Mouse (Mus musculus) layer of hippocampus, adult 9-11 months (tissue): ENCODE measurements at regions not wholly inside any gene's neighbourhood (a gene's known extent, or its start where the extent isn't known, plus 50 kb on each side); places are given as distances from the start of the nearest gene placed in this dataset.
"Not testable (repeated sequence)": the region's sequence is repeated elsewhere in the genome, so short reads cannot be mapped to it uniquely, and the experiment has no call there.

ENCODE experiments used
- DNase-seq: peaks from one replicate; pipeline ENCODE4 v3.0.0; 2022

DNA sequence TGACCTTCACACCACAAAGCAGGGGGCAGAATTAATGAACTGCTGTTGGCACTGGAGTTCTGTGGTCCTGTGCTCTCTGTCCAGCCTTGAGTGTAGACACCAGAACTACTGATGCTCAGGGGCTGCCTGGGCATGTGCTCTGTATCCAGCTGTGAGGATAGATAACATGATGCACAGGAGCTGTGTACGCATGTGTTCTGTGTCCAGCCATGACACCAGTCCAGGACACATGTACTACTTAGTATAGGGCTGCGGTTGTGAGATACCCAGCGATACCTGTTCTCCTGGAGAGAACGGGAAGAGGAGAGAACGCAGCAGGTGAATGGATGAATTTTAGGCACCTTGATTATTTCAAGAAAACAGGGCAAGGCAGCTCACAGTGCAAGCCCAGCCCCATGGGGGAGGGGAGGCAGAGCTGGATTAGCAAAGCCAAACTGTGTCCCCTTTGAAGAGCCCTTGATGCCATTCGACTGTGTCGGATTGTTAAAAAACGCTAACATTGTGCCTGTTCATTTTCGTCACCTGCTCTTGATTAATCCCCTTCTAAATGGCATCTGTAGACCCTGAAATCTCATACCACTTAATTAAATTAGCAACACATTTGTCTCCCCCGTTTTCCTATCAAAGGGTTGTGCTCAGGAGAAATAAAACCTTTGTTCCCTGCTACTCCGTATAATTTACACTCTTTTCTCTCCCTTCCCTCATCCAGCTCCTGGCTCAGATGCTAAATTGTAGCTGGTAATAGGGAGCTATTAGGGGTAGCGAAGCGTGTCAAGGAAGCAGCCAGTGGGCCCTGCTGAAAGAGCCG, 218.8 kb upstream of the Irx4 start:
- DNase-seq = no peak

DNA sequence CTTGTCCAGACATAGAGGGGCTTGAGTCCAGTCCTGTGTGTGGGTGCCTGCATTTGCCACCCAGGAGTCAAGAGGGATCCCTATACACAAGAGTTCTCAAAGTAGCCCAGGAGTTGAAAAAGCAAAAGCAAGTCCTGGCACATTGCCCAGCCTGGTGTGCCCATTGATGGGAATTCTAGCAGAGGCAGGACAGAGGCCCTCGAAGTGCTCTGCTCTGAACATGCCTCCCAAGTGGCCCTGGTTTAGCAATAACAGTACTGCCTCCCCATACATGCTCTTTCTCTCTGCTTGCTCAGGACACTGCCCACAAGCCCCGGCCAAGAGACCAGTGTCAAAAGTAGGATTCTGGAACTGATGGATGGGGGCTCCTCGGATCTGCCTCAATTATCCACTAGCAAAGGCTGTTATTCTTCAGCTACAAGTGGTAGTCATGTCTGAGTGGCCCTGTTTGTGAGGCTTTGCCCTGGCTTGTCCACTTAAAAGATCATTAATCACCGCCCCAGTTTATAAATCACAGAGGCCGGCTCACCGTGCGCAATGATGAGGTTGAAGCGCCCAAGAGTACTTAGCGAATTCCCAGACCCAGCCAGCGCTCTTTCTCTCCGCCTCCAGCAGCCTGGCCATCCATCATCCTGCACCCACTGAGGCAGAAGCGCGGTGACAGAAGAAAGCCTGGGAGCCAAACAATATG, 190.3 kb upstream of the Irx4 start:
- no peak for DNase-seq

DNA sequence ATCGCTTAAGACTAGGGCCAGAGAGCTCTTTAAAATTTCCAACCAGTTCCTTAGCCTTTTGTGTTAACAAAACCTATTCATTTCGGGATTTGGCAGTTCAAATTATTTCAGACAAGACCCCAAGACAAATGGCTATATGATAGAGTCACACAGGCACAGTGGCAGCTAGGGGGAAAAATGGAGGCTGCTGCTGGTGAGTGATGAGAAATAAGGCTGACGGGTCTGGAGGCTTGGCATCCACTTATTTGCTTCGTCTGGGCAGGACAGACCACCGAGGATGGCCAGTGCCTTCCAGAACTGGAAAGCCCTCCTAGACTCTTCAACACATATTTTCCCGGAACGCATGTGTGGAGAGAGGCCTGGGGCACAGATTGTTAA, 189.8 kb upstream of the Irx4 start:
- no peak for DNase-seq

DNA sequence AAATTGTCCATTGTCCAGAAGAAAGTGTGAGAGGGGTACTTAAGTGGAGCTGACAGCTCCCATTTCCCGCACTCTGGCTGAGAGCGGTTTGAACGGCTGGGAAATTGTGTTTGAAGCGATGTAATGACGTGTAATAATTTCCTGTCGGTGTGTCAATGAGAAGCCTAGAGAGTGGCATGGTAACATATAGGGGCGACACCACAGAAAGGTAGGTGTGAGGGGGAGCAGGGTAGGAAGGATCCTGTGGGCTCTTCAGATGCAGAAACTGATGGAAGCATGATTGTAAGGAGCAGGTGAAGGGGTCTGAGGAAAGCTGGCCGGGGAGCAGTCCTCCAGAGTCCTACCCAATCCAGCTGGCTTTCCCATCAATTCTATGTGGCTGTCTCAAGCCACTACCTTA, 189.2 kb upstream of the Irx4 start:
- DNase-seq = no peak

DNA sequence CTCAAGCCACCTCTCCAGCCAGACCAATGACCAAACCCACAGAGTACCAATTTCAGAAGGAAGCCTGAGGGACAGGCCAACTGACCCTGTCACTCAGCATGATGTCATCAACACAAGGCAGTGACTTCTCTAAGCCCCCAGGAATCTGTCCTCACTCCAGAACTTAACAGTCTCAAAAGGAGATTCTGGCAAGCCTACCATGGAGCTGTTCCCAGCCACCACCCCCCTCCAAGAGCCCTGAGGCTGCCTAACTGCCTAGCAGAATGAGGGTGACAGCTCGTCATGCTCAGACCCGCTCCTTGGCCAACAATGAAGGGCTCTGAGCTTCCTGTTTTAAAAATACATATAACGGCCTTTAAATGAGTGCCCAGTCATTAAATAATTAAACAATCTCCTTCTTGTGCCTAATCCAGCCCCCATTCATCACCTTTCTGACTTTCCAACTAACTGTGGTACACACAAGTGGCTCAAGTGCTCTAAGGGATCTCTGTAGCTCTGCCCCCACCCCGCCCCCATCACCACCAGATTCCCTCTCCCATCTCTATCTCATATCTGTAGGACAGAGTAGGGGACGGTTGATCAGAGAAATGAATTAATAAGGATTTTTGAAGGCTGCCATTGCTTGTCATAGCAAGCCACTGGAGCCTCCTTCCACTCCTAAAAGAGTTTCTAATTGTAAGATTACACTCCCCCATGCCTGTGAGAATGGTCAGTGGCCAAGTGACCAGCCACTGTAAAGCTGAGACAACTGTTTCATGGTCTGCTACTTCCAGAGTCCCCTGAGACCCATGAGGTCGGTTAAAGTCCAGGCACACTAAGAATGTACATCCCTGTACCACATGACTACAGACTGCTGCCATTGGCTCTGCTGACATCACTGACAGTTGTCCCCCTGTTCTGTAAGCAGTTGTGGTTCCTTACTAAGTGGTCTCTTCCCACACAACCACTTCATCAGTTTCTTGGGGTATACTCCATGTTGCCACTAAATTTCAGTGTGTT, 188.1 kb upstream of the Irx4 start:
- DNase-seq = no peak

DNA sequence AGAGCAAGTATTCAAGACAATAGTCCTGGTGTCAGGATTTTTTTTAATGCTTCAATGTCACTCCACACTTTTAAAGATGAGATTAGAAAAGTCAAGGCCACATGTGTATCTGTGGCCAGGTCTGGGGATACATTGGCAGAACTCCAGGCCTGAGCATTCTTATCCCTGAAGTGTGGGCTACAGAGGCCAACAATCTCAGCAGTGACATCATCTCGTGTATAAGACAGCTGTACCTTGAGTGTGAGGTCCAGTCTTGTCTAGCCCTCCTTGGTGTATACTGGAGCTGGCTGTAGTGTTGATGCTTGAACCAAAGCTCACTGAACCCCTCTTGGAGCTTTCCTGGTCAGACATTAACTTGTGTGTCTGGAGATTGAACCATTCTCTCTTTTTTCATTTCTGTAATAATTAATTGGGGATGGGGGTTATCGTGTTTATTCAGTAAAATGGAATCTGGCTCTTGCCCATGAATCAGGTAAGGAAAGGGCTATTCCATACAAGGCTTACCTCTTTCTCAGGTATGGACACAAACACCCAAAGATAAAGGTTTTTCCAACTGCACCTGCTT, 182.3 kb upstream of the Irx4 start:
- no peak for DNase-seq

DNA sequence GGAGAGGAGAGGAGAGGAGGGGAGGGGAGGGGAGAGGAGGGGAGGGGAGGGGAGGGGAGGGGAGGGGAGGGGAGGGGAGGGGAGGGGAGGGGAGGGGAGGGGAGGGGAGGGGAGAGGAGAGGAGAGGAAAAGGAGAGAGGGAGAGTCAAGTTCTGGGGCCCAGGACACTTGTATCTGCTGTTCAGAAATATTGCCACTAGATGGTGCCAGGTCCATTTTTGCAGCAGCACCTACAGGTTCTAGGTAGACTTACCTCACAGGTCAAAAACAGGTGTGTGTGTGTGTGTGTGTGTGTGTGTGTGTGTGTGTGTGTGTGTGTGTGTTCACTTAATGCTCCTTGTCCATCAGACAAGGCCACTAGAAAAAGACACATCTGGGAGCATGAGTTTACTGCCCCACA, 172.5 kb upstream of the Irx4 start:
- not testable (repeated sequence) for DNase-seq

DNA sequence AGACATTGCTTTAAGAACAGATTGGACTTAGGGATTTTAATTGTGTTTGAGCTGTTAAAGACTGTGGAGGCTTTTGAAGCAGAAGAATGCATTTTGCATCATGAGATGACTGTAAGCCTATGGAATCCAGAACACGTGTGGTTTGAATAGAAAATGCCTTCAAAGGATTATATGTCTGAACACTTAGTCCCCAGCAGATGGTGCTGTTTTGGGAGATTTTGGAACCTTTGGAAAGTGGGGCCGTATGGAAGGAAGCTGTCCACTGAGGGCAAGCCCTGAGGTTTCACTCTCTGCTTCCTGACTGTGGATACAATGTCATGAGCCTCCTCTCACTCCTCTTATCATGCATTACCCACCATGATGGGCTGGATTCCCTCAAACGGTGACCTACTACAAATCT, 168.4 kb upstream of the Irx4 start:
- no peak for DNase-seq

DNA sequence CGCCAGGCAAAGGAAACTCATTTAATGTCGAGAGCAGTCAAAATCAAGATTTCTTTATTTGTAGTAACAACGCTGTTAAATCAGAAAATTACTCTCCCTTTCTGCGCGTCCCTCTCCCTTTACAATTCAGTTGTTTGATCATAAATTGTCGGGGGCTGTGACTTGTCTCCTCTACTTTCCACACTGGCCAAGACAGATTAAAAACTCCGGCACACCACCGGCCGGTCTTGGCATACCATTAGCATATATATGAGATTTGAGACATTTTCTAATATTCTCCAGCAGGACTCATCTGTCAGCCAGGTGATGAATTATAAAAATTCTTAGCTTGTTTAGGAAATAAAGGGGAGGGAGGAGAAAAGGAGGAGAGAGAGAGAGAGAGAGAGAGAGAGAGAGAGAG, 162.8 kb upstream of the Irx4 start:
- no peak for DNase-seq

DNA sequence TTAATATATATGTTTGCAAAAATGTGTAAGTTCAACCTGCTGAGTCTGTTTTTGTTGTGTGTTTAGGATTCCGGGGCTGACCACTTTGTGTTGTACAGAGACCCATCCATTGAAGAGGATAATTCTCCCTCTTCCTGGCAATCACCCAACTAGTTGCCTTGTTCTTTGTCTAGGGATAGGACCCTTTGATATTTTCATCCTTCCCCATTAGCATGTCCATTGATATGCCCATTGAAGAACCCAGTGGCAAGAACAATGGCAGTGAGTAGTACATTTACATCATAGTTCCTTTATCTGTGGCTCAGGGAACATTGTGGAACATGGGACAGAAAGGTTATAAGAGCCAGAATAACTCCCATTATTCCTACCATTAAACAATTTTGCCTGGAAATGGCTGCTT, 160.9 kb upstream of the Irx4 start:
- no peak for DNase-seq

DNA sequence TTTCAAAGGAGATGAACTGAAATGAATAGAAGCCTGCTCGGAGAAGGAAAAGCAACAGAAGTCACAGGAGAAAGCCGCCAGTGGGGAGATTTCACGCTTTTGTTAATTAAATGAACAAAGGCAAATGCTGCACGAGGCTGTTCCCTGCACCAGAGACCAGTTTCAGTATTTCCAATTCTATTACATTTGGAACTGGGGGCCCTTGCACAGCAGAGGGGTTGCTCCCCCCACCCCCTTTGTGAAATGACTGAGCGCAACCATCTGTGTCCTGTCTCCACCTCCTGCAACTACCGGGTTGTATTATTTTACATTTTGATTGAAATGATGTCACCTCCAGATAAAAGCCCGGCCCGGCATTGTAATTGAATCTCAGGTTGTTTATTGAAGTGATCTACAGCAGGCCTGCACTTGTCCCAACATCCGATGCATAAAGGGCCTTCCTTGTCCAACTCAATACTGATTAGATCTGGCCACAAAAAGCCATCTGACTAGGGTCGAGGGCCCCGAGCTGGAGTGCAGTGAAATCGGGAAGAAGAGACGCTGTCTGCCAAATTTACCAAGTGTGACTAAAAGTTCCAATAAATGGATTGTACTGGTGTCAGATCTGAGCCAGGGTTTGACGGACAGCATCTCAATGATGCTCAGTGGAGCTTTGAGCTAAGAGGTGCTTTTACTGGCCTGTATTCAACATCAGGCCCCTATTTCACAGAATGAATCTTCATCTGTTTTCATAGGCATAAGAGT, 152.9 kb upstream of the Irx4 start:
- DNase-seq = no peak

DNA sequence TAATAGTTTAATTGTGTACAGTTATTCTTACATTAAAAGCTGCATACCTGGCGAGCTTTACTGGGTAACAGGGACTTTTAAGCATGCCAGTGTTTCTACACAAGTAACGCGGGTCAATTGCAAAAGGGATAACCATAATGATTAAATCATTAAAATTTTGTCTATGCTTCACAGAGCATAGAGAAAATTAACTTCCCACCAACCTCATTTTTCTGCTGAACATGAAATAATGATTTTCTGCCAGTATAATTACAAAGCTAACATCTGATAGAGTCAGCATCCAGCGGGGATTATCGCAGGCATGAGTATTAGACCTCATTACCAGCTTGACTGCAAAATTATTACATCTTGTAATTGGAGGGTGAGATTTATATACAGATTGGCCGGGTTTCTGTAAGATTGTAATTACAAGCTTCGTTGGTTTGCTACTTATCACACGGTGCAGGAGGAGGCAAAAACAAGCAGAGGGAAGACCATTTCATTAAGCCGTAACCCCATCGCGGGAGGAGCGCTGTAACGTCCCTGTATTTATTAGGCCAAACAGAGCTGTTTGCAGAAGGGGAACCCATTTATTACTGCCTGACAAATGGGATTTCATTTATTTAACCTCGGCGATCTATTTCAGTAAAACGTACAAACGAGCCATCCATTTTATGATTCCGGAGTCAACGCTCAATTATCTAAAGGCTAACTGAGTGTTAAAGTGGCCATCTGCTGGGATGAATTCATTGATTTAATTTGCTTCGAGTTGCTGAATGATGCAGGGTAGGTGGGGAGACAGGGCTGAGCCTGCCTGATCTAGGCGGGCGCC, 143.3 kb upstream of the Irx4 start:
- peak; percentile 27 for DNase-seq

DNA sequence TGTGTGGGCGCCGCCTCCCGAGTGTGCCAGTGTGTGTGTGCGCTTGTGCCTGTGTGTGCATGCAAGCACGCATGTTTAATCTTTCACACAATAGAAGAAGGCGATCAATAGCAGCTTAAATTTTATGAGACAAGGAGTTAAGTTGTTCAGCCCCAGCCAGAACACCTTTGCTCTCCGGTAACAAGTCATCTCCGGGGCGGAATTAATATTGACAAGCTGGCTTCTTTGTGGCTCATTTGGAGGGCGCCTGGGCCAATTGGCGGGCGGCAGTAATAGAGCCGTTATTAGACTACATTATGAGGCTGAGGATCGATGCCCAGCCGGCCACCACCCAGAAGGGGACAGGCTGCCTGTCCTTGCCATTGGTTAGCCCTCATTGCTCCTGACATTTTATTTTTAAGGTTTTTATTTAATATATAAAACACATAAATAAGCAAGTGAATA, 142.6 kb upstream of the Irx4 start:
- no peak for DNase-seq

DNA sequence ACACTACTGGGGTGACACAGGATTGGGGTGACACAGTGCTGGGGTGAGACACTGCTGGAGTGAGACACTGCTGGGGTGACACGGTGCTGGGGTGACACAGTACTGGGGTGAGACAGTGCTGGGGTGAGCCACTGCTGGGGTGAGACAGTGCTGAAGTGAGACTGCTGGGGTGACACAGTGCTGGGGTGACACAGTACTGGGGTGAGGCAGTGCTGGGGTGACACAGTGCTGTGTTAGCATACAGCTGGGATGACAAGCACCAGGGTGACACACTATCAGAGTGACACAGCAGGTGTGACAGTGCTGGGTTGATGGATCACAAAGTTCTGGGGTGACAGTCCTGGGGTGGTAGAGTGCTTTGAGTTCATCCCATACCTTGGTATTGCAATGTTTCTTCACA, 137.3 kb upstream of the Irx4 start:
- no peak for DNase-seq

DNA sequence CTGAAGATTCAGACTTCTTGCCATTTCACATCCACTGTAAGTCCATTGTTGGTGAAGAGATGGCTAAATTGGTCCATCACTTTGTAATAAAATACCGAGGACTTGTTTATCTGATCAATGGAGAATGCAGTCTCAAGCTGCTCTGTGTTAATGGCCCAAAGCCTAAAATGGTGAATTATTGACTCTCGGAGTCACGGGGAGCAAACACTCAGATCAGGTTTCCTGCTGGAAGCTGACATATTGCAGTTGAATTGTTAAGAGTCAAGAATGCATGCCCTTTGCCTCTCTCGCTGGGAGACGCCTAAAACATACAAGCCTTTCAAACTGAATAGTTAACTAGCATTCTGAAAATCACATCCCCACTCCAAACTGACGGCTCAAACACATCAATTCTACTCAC, 129.0 kb upstream of the Irx4 start:
- DNase-seq = no peak

DNA sequence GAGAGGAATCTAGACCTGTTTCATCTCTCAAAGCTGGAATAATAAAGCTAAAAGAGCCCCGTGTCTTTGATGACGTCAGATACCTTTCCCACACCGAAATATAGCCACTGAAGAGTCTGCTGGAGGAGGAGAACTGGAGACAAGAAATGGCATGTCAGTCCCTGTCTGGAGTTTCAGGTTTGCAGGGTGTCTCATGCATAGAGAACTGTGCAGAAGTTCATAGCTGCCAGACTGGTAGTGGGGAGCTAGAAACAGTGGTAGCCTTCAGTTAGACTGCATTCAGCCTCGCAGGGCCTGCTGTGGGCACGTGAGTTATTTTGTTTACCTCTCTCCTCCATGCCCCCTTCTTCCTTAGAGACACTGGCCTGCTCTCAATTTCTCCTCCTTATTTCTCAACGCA, 127.5 kb upstream of the Irx4 start:
- DNase-seq = no peak

DNA sequence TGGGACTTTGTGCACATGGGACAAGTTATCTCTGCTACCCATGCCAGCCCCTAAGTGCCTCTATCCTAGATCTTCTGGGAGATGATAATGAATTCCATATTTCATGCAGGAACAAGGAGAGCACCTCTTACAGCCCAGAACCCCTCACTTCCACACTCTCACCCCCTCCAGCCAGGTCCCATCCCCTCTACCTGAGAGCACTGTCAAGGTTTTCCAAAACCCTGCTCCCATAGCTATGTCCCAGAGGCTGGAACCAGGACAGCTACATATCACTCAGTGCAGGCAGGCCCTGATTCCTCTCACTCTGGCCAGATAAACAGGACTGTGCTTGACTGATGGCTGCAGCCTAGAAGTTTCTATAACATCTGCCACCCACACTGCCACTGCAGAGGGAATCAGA, 125.3 kb upstream of the Irx4 start:
- DNase-seq = no peak

DNA sequence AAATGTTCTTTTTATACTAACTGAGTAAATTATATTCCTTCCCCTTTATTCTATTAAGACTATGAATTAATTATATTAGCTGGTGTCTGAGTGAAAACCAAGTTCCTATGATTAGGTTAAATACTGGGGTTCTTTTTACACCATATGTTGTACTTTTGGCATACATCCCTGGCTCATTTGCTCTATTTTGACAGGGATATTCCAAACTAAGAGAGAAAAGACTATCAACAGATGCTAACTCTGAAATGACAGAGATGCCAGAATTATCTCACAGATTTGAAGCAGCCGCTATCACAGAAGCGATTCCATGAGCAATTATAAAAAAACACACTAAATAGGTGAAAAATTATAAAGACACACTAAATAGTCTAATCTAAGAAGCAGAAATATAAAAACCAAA, 119.0 kb upstream of the Irx4 start:
- DNase-seq = no peak

DNA sequence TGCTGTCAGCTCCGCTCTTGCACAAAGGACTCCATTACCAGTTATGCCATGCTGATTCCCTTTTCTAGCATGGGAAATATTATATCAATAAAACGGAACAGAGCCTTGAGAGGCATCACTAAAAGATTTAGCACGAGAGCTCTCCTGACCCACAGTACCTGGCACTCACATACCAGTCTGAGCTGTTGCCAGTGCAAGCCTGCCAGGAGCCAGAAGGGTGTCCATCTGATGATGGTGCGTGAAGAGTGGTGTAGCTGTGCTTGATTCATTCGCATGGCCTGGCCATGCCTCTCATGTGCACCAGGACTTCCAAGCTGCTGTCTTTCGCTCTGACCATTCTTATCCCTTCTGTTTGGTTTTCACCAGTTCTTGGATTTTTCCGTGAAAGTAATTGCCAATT, 102.3 kb upstream of the Irx4 start:
- no peak for DNase-seq

DNA sequence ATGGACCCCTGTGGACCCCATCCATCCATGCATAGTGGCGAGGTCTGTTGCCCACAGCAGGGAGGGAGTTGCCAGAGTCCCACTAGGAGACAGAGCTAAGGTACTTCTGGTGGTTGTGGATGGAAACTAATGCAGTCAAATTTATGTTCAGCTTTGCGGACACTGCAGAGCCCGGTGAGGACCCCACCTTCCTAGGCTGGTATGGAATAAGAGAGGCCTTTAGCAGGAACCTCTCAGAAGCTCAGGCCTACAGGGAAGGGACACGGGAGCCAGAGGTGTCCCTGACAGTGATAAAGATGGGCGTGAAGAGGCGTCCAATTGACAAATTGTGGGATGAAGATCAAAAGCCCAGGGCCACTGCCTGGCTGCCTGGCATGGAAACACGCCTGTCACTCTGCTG, 100.8 kb upstream of the Irx4 start:
- no peak for DNase-seq

DNA sequence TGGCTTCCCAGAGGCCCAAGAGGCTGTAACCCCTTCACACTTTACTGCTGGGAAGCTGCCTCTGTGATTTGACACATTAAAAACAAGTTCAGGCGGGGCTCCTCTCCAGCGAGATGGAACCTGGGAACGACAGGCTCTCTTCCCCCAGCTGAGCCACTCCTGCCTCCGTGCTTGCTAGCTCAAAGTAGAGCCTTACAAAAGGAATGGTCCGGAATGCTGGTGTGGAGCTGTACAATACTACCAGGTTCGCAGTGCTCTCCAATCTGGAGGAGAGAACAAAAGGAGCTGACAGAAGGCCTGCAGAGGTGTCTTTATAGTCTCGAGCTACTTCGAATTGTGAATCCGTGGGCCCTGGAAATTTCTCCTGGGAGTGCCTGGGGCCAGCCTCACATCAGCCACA, 100.4 kb upstream of the Irx4 start:
- DNase-seq = no peak

DNA sequence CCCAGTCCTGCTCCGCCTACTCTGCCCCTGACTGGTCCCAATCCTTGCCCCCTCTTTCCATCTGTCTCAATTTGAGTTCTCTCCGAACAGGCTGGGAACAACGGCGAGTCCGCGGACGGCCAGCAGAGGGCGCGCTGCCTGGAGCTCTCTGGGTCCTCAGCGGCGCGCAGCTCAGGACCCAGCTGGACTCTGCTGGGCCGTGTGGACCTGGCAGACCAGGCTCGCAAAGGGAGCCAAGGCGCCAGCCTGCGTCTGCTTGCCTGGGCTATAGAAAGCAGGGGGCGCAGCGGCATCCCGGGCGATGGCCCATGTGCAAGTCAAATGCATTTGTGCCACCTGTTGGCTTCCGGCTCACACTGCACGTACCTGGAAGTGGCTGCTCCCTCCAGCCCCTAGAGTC, 100.0 kb upstream of the Irx4 start:
- DNase-seq = peak; percentile 50
